Mouse (Mus musculus) megakaryocyte, embryonic 14.5 days (primary cell): ENCODE data around the gene Mta2.
"Not testable (repeated sequence)": the region's sequence is repeated elsewhere in the genome, so short reads cannot be mapped to it uniquely, and the experiment has no call there.

Experiments used
- FLI1 ChIP-seq: IDR thresholded peaks from 2 replicates; pipeline ENCODE4 v1.6.1; 2012; ENCODE audit warnings: low read length, inconsistent platforms, mixed read lengths
- GATA1 ChIP-seq: IDR thresholded peaks from 3 replicates; pipeline ENCODE4 v1.6.1; 2012; ENCODE audit warnings: mixed read lengths, low read length, inconsistent platforms, borderline replicate concordance

- not testable (repeated sequence) for TF ChIP-seq GATA1, FLI1
Observed at GRCm38 (mm10) chr19:8972491-8972890, 30.8 kb downstream of the Mta2 start.
